Mouse (Mus musculus) left cerebral cortex, adult 9 months (tissue): ENCODE measurements around the gene Madcam1.

Experiments used
- DNase-seq, 2 experiments: peaks; one replicate each; pipeline ENCODE4 v3.0.0; 2022; ENCODE audit warnings: low spot score in 2 of 2

Gene Madcam1

GRCm38 (mm10) chr10:79666493-79666892 is 2.1 kb downstream of the Madcam1 start:
- no peak for DNase-seq

GRCm38 (mm10) chr10:79668076-79668475 is 3.7 kb downstream of the Madcam1 start:
- DNase-seq, result no peak

- peak; percentile 90 to 95 for DNase-seq
Observed at GRCm38 (mm10) chr10:79668771-79669575, 4.6 kb downstream of the Madcam1 start, which contains the start of gene Tpgs1. Gene Tpgs1 (plus strand): TSS chr10:79669369.

- DNase-seq, result peak in 1 of 2 experiments; percentile 78
Observed at GRCm38 (mm10) chr10:79669576-79670057, 5.3 kb downstream of the Madcam1 start.

- no peak for DNase-seq
Observed at GRCm38 (mm10) chr10:79670071-79670888, 5.9 kb downstream of the Madcam1 start.

- DNase-seq, result no peak
Observed at GRCm38 (mm10) chr10:79671396-79672087, 7.2 kb downstream of the Madcam1 start.

- DNase-seq, result no peak
Observed at GRCm38 (mm10) chr10:79672088-79672455, 7.7 kb downstream of the Madcam1 start.

- no peak for DNase-seq
Observed at GRCm38 (mm10) chr10:79673054-79673453, 8.7 kb downstream of the Madcam1 start.

- DNase-seq, result no peak
Observed at GRCm38 (mm10) chr10:79675346-79676035, 11.1 kb downstream of the Madcam1 start.

GRCm38 (mm10) chr10:79680606-79681495 is 16.5 kb downstream of the Madcam1 start:
- DNase-seq, result no peak

GRCm38 (mm10) chr10:79681591-79682245 is 17.4 kb downstream of the Madcam1 start, which contains the start of gene Cdc34:
Gene Cdc34 (plus strand): TSS chr10:79682195.
- DNase-seq, result peak; percentile 99

GRCm38 (mm10) chr10:79682551-79682915 is 18.2 kb downstream of the Madcam1 start:
- DNase-seq, result no peak

GRCm38 (mm10) chr10:79682916-79683582 is 18.7 kb downstream of the Madcam1 start:
- DNase-seq, result no peak

- no peak for DNase-seq
Observed at GRCm38 (mm10) chr10:79683726-79684640, 19.6 kb downstream of the Madcam1 start.

GRCm38 (mm10) chr10:79684770-79685600 is 20.6 kb downstream of the Madcam1 start:
- DNase-seq, result no peak

GRCm38 (mm10) chr10:79686219-79686618 is 21.9 kb downstream of the Madcam1 start:
- no peak for DNase-seq

GRCm38 (mm10) chr10:79686691-79687090 is 22.3 kb downstream of the Madcam1 start:
- no peak for DNase-seq
